Mouse (Mus musculus) left cerebral cortex, postnatal 10 days (tissue): ENCODE measurements at regions not wholly inside any gene's neighbourhood (a gene's known extent, or its start where the extent isn't known, plus 50 kb on each side); places are given as distances from the start of the nearest gene placed in this dataset. TPM values are rescaled to one million over a fixed set of nuclear protein-coding genes. Genes with fewer than 3 reads are reported as not detected.
"Not testable (repeated sequence)": the region's sequence is repeated elsewhere in the genome, so short reads cannot be mapped to it uniquely, and the experiment has no call there.

Experiments
- DNase-seq, 2 experiments: peaks; one replicate each; pipeline ENCODE4 v3.0.0; 2021 to 2022; ENCODE audit warnings: low spot score in 2 of 2, mixed read lengths in 1 of 2; ENCODE audit errors: extremely low spot score in 1 of 2
- intact Hi-C: fragments of 180-260 bp; cut with DNase I; formaldehyde crosslinking; loops from one replicate; pipeline ENCODE4 v1.15.1; 2025
- microRNA-seq: library from miRNA; unstranded; fragments of <30 nt; microRNA quantifications from one replicate; pipeline ENCODE4 v1.2.0, GENCODE M21; 2022

DNA sequence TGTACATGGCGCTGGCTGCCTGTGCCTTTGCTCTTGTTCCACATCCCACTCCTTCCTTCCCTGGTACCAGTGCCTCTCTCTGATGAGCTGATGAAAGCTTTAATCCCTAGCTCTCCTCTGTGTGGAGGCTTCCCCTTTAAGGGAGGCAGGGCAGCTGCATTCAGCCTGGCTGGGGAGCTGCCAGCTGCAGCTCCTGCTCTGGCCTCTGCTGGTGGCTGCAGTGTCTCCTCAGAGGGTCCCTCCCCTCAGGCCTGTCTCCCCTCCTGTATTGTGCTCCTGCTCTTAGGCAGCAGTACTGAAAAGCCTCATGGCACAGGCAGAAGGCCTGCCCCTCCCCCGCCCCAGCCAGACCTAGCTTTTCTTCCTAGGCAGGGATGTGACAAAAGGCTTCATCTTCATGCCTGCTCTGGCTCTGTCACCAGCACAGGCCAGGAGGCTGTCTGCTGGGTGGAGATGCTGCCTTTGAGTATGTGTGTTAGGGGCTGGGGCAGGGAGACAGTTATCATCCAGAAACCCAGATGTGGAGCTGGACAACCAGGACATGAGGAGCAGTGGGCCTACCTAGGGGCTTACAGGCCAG, 97.7 kb upstream of the Zcchc13 start:
- intact Hi-C loops, result not testable (repeated sequence)
- DNase-seq, result peak; percentile 28 to 49

DNA sequence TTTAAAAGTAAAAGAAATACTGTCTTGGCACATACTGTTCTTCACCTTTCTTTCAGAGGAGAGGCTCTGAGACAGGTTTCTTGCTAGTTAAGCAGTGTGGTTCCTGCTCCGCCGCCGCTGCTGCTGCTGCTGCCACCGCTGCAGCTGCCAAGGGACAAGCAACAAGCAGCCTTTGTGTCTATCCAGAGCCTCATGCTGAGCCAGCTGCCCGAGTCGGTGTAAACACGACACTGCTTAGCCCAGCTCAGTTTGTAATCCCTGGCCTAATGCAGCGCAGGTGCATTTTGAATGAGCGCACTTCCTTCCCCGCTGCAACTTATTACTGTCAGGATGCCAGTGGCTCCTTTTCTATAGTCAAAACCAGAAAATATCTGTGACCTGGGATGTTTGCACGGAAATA, 97.1 kb upstream of the Zcchc13 start:
- DNase-seq, result peak in 1 of 2 experiments; percentile 51
- intact Hi-C loops, result no loop called here

DNA sequence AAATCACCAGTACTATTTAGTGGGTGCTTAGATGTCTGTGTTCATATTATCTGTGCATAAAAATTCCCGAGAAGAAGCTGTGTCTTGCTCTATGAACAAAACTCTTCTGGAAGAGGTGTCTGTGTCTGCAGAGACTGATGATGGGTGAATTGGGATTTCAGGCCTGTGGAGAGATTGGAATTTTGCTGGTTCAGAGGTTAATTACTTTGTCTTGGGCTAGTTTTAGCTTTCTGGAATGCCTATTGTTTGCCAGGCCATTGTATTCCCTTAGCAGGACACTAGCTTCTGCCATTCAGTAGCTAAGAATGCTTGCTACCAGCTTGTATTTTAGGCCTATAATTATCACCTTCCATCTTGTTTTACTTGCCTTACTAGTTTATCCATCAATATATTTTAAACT, 96.6 kb upstream of the Zcchc13 start:
- intact Hi-C loops, result no loop called here
- no peak for DNase-seq

DNA sequence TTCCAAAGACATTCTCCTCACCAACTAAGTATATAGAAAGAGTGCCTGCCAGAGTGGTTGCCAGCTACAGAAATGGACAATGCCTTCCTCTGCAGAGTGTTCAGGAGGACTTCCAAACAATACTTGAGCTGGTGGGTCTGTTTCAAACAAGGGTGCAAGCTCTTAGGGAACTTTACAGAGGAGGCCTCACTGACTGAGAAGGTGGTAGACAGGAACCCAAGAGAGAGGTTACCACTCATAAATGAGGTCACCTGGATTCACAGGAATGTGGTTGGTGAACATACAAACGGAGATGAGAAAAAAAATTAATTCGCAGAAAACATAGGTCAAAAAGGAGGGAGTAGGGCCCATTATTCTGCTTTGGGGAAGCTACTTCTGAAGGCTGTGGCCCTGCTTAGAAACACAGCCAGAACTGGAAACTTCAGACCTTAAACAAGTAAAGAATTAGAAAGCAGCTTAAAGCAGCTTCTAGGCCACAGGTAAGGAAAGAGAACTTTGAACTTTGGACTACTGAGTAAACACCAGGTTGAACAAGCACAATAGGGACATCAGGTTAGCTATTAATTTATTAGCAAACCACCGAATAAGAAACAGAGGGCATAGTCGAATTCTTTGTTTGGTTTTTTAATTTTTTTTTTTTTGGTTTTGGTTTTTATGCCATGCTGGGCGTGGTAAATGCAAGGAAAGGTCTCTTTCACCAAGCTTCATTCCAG, 83.7 kb upstream of the Zcchc13 start:
- intact Hi-C loops, result no loop called here
- DNase-seq, result no peak

DNA sequence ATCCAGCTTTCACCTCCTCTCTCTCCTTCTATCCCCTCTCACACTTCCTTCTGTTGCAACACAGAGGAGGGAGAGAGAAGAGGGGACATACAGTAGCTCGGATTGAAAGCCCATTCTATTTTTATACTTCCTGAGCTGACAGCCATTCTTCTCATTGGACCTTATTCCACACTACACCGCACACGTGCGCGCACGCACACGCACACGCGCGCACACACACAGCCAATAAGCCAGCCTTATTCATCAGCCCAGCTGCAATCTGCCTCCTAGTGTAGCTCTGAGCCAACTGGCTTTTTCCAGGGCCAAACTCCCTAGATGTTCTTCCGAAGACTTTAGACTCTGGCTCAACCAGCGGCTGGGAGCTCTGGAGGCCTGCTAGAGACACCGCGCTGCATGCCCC, 79.1 kb upstream of the Zcchc13 start:
- DNase-seq, result peak in 1 of 2 experiments; percentile 40
- intact Hi-C loops, result no loop called here

DNA sequence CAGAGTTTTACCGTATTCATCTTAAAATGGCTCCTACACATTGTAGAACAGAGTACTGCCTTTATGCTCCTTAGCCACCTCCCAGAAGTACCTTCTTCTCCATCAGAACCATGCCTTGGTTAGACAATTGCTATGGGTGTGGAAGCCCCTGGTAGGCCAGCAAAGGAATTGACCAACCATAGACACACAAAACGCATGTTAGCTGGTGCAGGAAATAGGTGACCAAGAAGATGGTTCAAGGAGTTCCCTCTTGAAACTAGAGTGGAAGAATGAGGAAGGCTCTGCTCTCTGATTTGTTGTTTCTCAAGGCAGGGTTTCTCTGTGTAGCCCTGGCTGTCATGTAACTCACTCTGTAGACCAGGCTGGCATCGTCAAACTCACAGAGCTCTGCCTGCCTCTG, 77.2 kb upstream of the Zcchc13 start:
- intact Hi-C loops, result no loop called here
- DNase-seq, result no peak

DNA sequence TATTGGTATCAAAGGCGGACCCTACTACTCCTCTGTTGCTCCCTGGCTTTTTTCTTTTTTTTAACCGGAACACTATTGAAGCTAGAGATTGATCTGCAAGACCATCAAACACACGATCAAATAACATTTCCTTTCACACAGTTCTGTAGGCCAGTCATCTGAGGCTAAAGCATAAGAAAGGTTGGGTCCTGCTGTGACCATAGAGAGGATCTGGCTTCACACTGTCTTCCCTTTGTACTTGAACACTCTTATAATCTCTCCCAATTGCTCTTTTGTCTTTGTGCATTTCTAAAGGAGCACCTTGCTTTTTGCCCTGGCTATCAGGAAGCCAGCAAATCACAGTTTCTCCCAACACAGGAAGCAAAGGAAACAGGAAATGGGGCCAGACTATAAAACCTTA, 76.8 kb upstream of the Zcchc13 start:
- DNase-seq, result no peak
- intact Hi-C loops, result no loop called here

DNA sequence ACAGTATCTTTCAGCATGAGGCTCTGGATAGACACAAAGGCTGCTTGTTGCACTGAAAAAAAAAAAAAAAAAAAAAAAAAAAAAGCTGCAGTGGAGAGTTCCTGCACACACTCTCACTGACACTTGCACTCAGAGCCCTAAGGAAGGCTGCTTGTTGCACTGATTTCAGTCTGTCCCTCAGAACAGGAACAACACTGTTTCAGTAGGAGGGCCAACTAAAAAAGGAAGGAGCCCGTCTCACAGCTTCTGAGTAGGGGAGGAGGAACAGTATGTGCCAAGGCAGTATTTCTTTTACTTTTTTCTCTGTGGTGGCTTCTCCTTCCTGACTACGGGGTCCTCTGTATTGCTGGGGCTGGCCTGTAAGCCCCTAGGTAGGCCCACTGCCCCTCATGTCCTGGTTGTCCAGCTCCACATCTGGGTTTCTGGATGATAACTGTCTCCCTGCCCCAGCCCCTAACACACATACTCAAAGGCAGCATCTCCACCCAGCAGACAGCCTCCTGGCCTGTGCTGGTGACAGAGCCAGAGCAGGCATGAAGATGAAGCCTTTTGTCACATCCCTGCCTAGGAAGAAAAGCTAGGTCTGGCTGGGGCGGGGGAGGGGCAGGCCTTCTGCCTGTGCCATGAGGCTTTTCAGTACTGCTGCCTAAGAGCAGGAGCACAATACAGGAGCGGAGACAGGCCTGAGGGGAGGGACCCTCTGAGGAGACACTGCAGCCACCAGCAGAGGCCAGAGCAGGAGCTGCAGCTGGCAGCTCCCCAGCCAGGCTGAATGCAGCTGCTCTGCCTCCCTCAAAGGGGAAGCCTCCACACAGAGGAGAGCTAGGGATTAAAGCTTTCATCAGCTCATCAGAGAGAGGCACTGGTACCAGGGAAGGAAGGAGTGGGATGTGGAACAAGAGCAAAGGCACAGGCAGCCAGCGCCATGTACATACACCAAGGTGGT, 75.1 kb upstream of the Zcchc13 start:
- DNase-seq, result peak in 1 of 2 experiments; percentile 36
- intact Hi-C loops, result not testable (repeated sequence)

DNA sequence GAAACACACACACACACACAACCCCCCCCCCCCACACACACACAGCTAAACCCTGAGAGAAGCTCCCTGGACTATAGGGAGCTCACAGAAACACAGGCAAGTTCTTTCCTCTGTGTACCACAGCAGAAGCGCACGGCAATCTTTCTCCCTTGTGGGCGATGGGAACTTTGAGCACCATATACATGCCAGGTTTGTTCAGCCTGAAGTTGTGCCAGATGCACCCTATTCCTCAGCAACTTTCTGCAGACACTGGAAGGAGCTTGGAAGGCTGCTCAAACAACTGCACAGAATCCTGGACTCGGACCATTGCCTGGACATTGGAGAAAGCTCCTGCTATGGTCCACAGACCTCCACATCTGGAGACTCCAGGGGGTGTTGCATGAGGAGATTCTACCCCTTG, 74.3 kb upstream of the Zcchc13 start:
- DNase-seq, result no peak
- intact Hi-C loops, result no loop called here

DNA sequence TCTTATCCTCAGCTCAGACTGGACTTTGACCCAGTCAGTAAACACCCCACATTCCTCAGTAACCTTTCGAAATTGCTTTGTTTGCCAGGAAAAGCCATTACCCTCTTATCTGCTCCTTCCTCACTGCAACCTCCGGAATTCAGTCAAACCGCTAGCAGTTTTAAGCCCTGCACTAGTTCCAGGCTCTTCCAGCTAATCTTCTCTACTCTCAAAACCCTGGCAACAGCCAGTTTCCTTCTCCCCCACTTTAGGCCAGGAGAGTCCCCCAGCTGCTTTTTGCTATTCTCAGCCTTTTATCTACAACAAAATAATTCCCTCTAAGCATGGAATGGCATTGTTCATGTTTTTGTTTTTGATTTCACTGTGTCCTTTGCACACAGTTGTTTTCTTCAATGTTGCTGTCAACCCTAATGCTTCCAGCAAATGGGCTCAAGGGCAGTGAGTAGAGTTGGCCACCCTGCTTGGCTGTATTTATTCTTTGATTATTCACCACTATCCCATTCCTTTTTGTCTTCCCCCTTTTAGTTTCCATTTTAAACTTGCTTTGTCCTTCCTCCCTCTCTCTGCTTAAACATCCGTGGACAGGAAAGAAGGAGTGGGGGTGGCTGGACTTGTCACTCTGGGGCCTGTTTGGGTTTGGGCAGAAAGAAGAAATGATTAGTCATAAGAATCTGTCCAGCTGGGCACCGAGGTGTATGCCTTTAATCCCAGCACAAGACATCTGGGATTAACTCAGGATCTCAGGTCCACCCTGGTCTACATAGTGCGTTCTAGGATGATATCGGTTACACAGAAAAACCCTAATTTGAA, 73.5 kb upstream of the Zcchc13 start:
- intact Hi-C loops, result no loop called here
- DNase-seq, result no peak

DNA sequence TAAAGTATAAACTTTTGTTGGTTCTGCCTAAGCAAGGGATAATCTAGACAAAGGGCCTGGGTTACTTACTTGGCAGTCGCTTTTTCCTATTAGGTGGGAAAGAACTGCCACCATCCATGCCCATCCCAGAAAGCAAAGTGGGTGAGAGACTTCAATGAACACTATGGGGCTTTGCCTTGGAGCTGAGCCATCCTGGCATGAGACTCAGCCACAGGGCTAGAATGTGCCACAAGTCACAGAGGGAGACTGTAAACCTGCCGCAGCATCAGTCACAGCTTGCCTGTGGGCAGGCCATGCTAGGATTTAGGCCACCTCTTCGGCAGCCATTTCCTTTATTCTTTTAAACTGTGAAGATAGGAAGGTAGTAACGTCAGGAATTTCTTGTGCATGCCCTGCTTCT, 72.9 kb upstream of the Zcchc13 start:
- no peak for DNase-seq
- intact Hi-C loops, result no loop called here

DNA sequence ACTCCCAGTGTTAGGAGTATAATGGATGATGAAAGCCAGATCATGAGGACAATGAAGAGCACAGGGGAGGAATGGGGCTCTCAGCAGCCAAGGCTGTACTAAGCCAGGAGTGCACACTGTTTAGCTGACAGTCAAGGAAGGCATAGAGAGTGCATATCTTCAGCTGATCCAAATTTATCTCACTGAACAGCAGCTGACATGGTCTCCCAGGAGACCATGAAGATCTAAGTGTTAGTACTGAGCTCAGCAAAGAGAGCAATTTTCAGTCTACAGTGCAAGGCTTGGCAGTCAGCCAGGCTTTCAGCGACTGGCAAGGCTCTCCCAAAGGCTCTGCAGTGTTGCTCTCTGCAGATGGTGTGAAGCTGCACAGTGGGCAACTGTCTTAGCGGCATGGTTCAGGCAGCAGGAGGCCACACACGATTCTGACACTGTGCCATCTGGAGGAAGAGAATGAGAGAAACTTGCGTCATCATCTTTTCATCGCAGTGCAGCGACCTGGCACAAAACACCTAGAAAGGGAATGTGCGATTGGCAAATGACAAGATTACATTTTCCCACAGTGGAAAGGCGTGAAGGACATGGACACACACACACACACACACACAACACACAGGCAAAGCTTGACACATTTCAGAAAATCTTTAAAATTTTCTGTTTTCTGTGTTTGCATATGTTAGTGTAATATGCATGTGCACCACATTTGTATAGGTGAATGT, 66.7 kb upstream of the Zcchc13 start:
- intact Hi-C loops, result loop anchor here (2.0 to 5.0 kb wide), 2 partner anchors 53 to 71 kb away; no protein-coding TSS in a partner anchor
- DNase-seq, result peak; percentile 88 to 94

DNA sequence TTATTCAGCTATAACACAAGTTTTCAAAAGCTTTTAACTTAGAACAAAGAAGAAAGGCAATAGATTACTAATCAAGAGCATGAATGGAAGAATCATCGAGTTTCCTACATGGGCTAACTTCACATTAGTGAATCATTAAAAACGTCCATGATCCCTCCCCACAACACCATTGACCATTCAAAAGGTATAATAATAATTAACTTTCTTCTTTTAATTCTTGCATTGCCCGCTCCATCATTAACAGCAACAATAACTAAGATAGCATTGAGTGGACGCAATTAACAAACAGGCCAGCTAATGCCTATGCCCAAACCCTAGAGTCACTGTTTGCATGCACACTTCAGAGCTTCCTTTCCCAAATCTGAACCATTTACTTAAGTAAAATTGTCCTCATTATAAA, 57.0 kb upstream of the Zcchc13 start:
- intact Hi-C loops, result no loop called here
- no peak for DNase-seq

DNA sequence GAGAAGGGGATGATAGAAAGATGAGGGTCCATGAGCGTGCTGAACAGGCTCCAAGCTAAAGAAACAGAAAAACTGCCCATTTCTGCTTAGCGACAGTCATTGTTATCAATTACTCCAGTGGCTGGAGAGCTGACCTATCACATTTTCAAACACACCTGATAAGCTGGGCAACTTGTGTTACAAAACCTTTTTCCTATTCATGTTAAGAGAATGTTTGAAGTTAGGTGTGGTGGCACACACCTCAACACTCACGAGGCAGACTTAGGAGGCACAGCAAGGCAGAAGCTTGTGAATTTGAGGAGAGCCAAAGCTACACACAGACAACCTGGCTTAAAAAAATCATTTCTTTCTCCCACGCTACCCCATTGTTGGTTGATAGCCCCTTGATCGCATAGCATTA, 50.9 kb upstream of the Zcchc13 start:
- no peak for DNase-seq
- intact Hi-C loops, result no loop called here

Small RNA genes in the stretch of these regions (microRNA-seq; reads per million reads assigned to microRNA genes)
- gene Mir374b, result not detected
- not detected for gene Mir374c
- gene Mir421, result 344 reads per million, percentile 67 among the genes with 10 or more reads in this experiment
